Mouse (Mus musculus): Measurements from ENCODE around the gene Zfp128. TPM values are rescaled to one million over a fixed set of nuclear protein-coding genes. Genes with fewer than 3 reads are reported as not detected.
"Not testable (repeated sequence)": the region's sequence is repeated elsewhere in the genome, so short reads cannot be mapped to it uniquely, and the experiment has no call there.

Gene Zfp128
- total and polyA plus RNA-seq, 2 experiments from 2014 or later: 2.3 to 6.3 TPM

DNA sequence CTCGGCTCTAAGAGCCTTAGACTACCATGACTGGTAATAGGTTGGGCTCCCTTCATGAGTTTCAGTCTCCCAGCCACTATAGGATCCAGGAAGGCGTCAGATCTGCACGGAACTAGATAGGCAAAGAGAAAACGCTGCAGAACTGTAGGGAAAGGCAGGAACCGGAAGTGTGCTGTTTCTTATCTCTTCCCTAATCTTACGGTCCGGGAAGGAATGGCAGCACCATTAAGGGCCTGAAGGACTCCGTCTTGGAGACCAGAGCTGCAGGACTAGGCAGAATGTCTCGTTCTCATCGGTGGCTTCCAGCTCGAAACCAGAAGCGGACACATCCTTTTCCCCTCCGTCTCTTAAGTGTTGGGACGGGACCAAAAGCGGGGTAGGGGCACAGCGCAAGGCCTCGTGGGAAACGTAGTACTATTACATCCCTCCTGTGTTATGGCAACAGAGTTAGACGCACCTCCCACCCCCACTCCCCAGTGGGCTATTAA is 29.2 kb downstream of the Zfp128 start:
- TF ChIP-seq CTCF (IDR thresholded peaks at IDR 0.05; ENCODE audit: low read depth) (no peak), EP300 (IDR thresholded peaks at IDR 0.05; ENCODE audit: low read depth) (no peak)
- 3% methylated on average over 19 of the region's 19 CpGs for WGBS
- H3K4me1 ChIP-seq (ENCODE audit: control insufficient read depth, insufficient read depth): no peaks in the 10 kb centered on the region

DNA sequence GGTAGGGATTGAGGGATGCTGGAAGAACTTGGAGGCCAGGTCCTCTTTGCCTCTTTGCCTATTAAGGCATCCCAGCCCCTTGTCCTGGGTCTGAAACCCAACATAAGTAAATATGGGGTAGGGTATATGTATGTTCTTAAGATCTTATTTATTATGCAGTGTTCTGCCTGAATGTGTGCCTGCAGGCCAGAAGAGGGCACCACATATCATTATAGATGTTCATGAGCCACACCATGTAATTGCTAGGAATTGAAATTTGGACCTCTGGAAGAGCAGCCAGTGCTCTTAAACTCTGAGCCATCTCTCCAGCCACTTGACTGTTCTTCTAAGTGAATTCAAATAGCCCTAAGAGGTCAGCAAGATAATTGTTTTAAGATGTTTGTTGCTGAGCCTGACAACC is 32.6 kb downstream of the Zfp128 start:
- Histone ChIP-seq H3K36me3 (replicated peaks; ENCODE audit: control insufficient read depth, insufficient read depth, low read length) (peaks cover 1% of the 10 kb centered on the region; the same call in 1 of the 2 replicates), H3K4me2 (ENCODE audit: low read depth, low read length) (no peak overlapping the region), H3K9me3 (replicated peaks; ENCODE audit: control insufficient read depth, low read length) (no peaks in the 10 kb centered on the region), H3K4me3 (ENCODE audit: low read depth, low read length) (no peak overlapping the region), H3K27me3 (ENCODE audit: control insufficient read depth, insufficient read depth, low read length) (no peaks in the 10 kb centered on the region), H3K4me1 (ENCODE audit: control insufficient read depth, insufficient read depth) (no peaks in the 10 kb centered on the region), H3K27ac (ENCODE audit: low read depth) (no peak overlapping the region), H3K9ac (replicated peaks; ENCODE audit: low read depth, low read length) (no peak overlapping the region)
- DNase-seq (ENCODE audit: low spot score) (peak; percentile 36), ATAC-seq (ENCODE audit: insufficient read depth, low read depth) (no peak)
- TF ChIP-seq CTCF (IDR thresholded peaks at IDR 0.05; ENCODE audit: low read depth) (peak; percentile 57), EP300 (IDR thresholded peaks at IDR 0.05; ENCODE audit: low read depth) (no peak)

More for the DNA sequence above, 29.2 kb downstream of the Zfp128 start:
- peak overlapping the region; percentile 68 for H3K4me2 ChIP-seq (ENCODE audit: low read depth, low read length)
- no peaks in the 10 kb centered on the region for H3K27me3 ChIP-seq (ENCODE audit: control insufficient read depth, insufficient read depth, low read length)
- peak overlapping the region; percentile 59 for H3K9ac ChIP-seq (replicated peaks; ENCODE audit: low read depth, low read length)
- peak overlapping the region; percentile 65 for H3K4me3 ChIP-seq (ENCODE audit: low read depth, low read length)
- peak; percentile 64 for DNase-seq (ENCODE audit: low spot score)
- H3K9me3 ChIP-seq (replicated peaks; ENCODE audit: control insufficient read depth, low read length): no peaks in the 10 kb centered on the region
- ATAC-seq (ENCODE audit: insufficient read depth, low read depth): peak; percentile 81
- peaks cover 31% of the 10 kb centered on the region for H3K36me3 ChIP-seq (replicated peaks; ENCODE audit: control insufficient read depth, insufficient read depth, low read length)
- H3K27ac ChIP-seq (ENCODE audit: low read depth): peak overlapping the region; percentile 88

GRCm38 (mm10) chr7:12920495-12920894 is 39.5 kb downstream of the Zfp128 start:
- H3K4me3 ChIP-seq (ENCODE audit: low read depth, low read length); H3K4me1 ChIP-seq (ENCODE audit: control insufficient read depth, insufficient read depth); H3K27ac ChIP-seq (ENCODE audit: low read depth); H3K9me3 ChIP-seq (replicated peaks; ENCODE audit: control insufficient read depth, low read length); ATAC-seq (ENCODE audit: insufficient read depth, low read depth); DNase-seq (ENCODE audit: low spot score); H3K4me2 ChIP-seq (ENCODE audit: low read depth, low read length); H3K27me3 ChIP-seq (ENCODE audit: control insufficient read depth, insufficient read depth, low read length); H3K9ac ChIP-seq (replicated peaks; ENCODE audit: low read depth, low read length): not testable (repeated sequence)
- WGBS: 66% methylated on average over 7 of the region's 8 CpGs
- peaks cover 25% of the 10 kb centered on the region for H3K36me3 ChIP-seq (replicated peaks; ENCODE audit: control insufficient read depth, insufficient read depth, low read length)

GRCm38 (mm10) chr7:12921318-12921704 is 40.3 kb downstream of the Zfp128 start:
- Histone ChIP-seq H3K36me3 (replicated peaks; ENCODE audit: control insufficient read depth, insufficient read depth, low read length) (peaks cover 33% of the 10 kb centered on the region), H3K4me3 (ENCODE audit: low read depth, low read length) (peak overlapping the region; percentile 79), H3K27ac (ENCODE audit: low read depth) (peak overlapping the region; percentile 93), H3K4me1 (ENCODE audit: control insufficient read depth, insufficient read depth) (peaks cover 8% of the 10 kb centered on the region), H3K4me2 (ENCODE audit: low read depth, low read length) (peak overlapping the region; percentile 79), H3K9ac (replicated peaks; ENCODE audit: low read depth, low read length) (peak overlapping the region; percentile 71), H3K27me3 (ENCODE audit: control insufficient read depth, insufficient read depth, low read length) (no peaks in the 10 kb centered on the region), H3K9me3 (replicated peaks; ENCODE audit: control insufficient read depth, low read length) (no peaks in the 10 kb centered on the region)
- TF ChIP-seq CTCF (IDR thresholded peaks at IDR 0.05; ENCODE audit: low read depth) (no peak), EP300 (IDR thresholded peaks at IDR 0.05; ENCODE audit: low read depth) (no peak)
- ATAC-seq (ENCODE audit: insufficient read depth, low read depth) (no peak), DNase-seq (ENCODE audit: low spot score) (peak; percentile 38)
- WGBS: 1% methylated on average over 3 of the region's 3 CpGs

GRCm38 (mm10) chr7:12921705-12922465 is 40.9 kb downstream of the Zfp128 start, which contains the start of gene Rps5:
Gene Rps5 (plus strand): TSS chr7:12922290.
- H3K36me3 ChIP-seq (replicated peaks; ENCODE audit: control insufficient read depth, insufficient read depth, low read length): peaks cover 39% of the 10 kb centered on the region
- H3K27ac ChIP-seq (ENCODE audit: low read depth): peak within 1 kb of the TSS; percentile 93
- no peaks in the 10 kb centered on the region for H3K27me3 ChIP-seq (ENCODE audit: control insufficient read depth, insufficient read depth, low read length)
- H3K9me3 ChIP-seq (replicated peaks; ENCODE audit: control insufficient read depth, low read length): no peaks in the 10 kb centered on the region
- H3K4me2 ChIP-seq (ENCODE audit: low read depth, low read length): peak within 1 kb of the TSS; percentile 90
- DNase-seq (ENCODE audit: low spot score) (peak; percentile 99), ATAC-seq (ENCODE audit: insufficient read depth, low read depth) (peak; percentile 99)
- peak; percentile 72 for TF ChIP-seq CTCF (IDR thresholded peaks at IDR 0.05; ENCODE audit: low read depth)
- 0 out of 2 replicates have a peak, but pooled peaks have one; percentile 56 for TF ChIP-seq EP300 (IDR thresholded peaks at IDR 0.05; ENCODE audit: low read depth)
- peaks cover 8% of the 10 kb centered on the region for H3K4me1 ChIP-seq (ENCODE audit: control insufficient read depth, insufficient read depth)
- WGBS: under 1% methylated on average over 55 of the region's 55 CpGs
- H3K4me3 ChIP-seq (ENCODE audit: low read depth, low read length): peak within 1 kb of the TSS; percentile 79
- peak within 1 kb of the TSS; percentile 81 for H3K9ac ChIP-seq (replicated peaks; ENCODE audit: low read depth, low read length)

Data from heart, postnatal 0 days (tissue).